Mouse (Mus musculus): ENCODE results near the gene Pcyt2. TPM values are rescaled to one million over a fixed set of nuclear protein-coding genes. Genes with fewer than 3 reads are reported as not detected.

The Pcyt2 gene
- polyA plus RNA-seq, 1 experiment = 1,029 TPM

- Histone ChIP-seq H3K27me3 (ENCODE audit: control insufficient read depth, insufficient read depth, low read length) (no peaks in the 10 kb centered on the region), H3K4me3 (ENCODE audit: low read depth, low read length) (no peak overlapping the region; the same call in 1 of the 2 replicates), H3K27ac (ENCODE audit: insufficient read depth, low read depth, low read length) (peak overlapping the region; percentile 94), H3K4me1 (ENCODE audit: control insufficient read depth, insufficient read depth, insufficient read length, low read length) (peaks cover 35% of the 10 kb centered on the region), H3K36me3 (ENCODE audit: control insufficient read depth, insufficient read depth, low read length) (peaks cover 27% of the 10 kb centered on the region)
- WGBS = 53% methylated on average over 3 of the region's 3 CpGs
- peak; percentile 72; the same call in 1 of the 2 replicates for TF ChIP-seq POLR2A (IDR thresholded peaks at IDR 0.05; ENCODE audit: low read depth, low read length)
- no peak for TF ChIP-seq CTCF (IDR thresholded peaks at IDR 0.05; ENCODE audit: extremely low read depth, insufficient read length, insufficient replicate concordance, low read depth, low read length)
Measured at GRCm38 (mm10) chr11:120576365-120576981, 41.3 kb downstream of the Pcyt2 start.

DNA sequence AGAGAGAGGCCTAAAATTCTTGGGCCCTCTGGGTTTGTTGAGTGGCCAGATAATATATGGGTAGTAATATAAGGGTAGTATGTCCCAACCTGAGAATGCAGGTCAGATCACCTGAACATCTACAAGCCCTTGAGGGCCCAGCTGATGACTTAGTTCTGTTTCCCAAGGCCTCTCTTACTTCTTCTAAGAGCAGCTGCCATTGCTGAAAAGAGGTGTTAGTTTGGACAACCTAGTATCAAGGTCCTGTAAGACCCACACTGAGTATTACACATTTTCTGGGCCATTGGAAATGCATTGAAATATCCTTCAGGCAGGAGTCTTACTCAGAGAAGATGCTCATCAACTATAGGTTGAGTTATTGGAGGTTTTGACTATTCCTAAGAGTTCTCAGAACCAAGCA, 41.8 kb downstream of the Pcyt2 start:
- Histone ChIP-seq H3K36me3 (ENCODE audit: control insufficient read depth, insufficient read depth, low read length) (peaks cover 32% of the 10 kb centered on the region), H3K27me3 (ENCODE audit: control insufficient read depth, insufficient read depth, low read length) (no peaks in the 10 kb centered on the region), H3K4me3 (ENCODE audit: low read depth, low read length) (no peak overlapping the region), H3K27ac (ENCODE audit: insufficient read depth, low read depth, low read length) (peak overlapping the region; percentile 94), H3K4me1 (ENCODE audit: control insufficient read depth, insufficient read depth, insufficient read length, low read length) (peaks cover 35% of the 10 kb centered on the region)
- TF ChIP-seq CTCF (IDR thresholded peaks at IDR 0.05; ENCODE audit: extremely low read depth, insufficient read length, insufficient replicate concordance, low read depth, low read length) (no peak), POLR2A (IDR thresholded peaks at IDR 0.05; ENCODE audit: low read depth, low read length) (no peak)

- no peak overlapping the region for H3K4me3 ChIP-seq (ENCODE audit: low read depth, low read length)
- peaks cover 41% of the 10 kb centered on the region for H3K36me3 ChIP-seq (ENCODE audit: control insufficient read depth, insufficient read depth, low read length)
- no peak overlapping the region for H3K27ac ChIP-seq (ENCODE audit: insufficient read depth, low read depth, low read length)
- peaks cover 37% of the 10 kb centered on the region for H3K4me1 ChIP-seq (ENCODE audit: control insufficient read depth, insufficient read depth, insufficient read length, low read length)
- TF ChIP-seq CTCF (IDR thresholded peaks at IDR 0.05; ENCODE audit: extremely low read depth, insufficient read length, insufficient replicate concordance, low read depth, low read length) = no peak
- TF ChIP-seq POLR2A (IDR thresholded peaks at IDR 0.05; ENCODE audit: low read depth, low read length) = no peak
- 89% methylated on average over 2 of the region's 2 CpGs for WGBS
- no peaks in the 10 kb centered on the region for H3K27me3 ChIP-seq (ENCODE audit: control insufficient read depth, insufficient read depth, low read length)
Measured at GRCm38 (mm10) chr11:120575046-120575445, 42.7 kb downstream of the Pcyt2 start.

DNA sequence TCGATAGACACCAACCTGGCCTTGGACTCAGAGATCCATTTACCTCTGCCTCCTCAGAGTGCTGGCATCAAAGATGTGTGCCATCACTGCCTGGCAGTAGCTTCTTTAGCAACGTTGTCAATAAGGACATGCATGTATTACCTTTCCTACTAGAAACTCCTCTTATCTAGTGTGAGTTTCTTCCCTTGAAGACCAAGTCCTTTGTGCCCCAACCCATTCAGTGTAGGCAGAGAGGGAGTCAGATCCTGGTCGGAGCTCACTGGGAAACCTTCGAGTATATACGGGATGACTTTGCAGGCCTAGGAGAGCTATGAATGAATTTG, 43.5 kb downstream of the Pcyt2 start:
- TF ChIP-seq CTCF (IDR thresholded peaks at IDR 0.05; ENCODE audit: extremely low read depth, insufficient read length, insufficient replicate concordance, low read depth, low read length) = no peak
- TF ChIP-seq POLR2A (IDR thresholded peaks at IDR 0.05; ENCODE audit: low read depth, low read length) = no peak
- no peaks in the 10 kb centered on the region for H3K27me3 ChIP-seq (ENCODE audit: control insufficient read depth, insufficient read depth, low read length)
- peaks cover 37% of the 10 kb centered on the region for H3K36me3 ChIP-seq (ENCODE audit: control insufficient read depth, insufficient read depth, low read length)
- H3K4me1 ChIP-seq (ENCODE audit: control insufficient read depth, insufficient read depth, insufficient read length, low read length) = peaks cover 34% of the 10 kb centered on the region
- no peak overlapping the region; the same call in 1 of the 2 replicates for H3K4me3 ChIP-seq (ENCODE audit: low read depth, low read length)
- H3K27ac ChIP-seq (ENCODE audit: insufficient read depth, low read depth, low read length) = peak overlapping the region; percentile 10; the same call in 1 of the 2 replicates
- 31% methylated on average over 5 of the region's 5 CpGs for WGBS

GRCm38 (mm10) chr11:120573585-120574277, 44.0 kb downstream of the Pcyt2 start:
- Histone ChIP-seq H3K4me1 (ENCODE audit: control insufficient read depth, insufficient read depth, insufficient read length, low read length) (peaks cover 29% of the 10 kb centered on the region), H3K4me3 (ENCODE audit: low read depth, low read length) (peak overlapping the region; percentile 74), H3K36me3 (ENCODE audit: control insufficient read depth, insufficient read depth, low read length) (peaks cover 34% of the 10 kb centered on the region), H3K27me3 (ENCODE audit: control insufficient read depth, insufficient read depth, low read length) (no peaks in the 10 kb centered on the region), H3K27ac (ENCODE audit: insufficient read depth, low read depth, low read length) (peak overlapping the region; percentile 92)
- under 1% methylated on average over 23 of the region's 23 CpGs for WGBS
- TF ChIP-seq POLR2A (IDR thresholded peaks at IDR 0.05; ENCODE audit: low read depth, low read length) (no peak), CTCF (IDR thresholded peaks at IDR 0.05; ENCODE audit: extremely low read depth, insufficient read length, insufficient replicate concordance, low read depth, low read length) (no peak)

DNA sequence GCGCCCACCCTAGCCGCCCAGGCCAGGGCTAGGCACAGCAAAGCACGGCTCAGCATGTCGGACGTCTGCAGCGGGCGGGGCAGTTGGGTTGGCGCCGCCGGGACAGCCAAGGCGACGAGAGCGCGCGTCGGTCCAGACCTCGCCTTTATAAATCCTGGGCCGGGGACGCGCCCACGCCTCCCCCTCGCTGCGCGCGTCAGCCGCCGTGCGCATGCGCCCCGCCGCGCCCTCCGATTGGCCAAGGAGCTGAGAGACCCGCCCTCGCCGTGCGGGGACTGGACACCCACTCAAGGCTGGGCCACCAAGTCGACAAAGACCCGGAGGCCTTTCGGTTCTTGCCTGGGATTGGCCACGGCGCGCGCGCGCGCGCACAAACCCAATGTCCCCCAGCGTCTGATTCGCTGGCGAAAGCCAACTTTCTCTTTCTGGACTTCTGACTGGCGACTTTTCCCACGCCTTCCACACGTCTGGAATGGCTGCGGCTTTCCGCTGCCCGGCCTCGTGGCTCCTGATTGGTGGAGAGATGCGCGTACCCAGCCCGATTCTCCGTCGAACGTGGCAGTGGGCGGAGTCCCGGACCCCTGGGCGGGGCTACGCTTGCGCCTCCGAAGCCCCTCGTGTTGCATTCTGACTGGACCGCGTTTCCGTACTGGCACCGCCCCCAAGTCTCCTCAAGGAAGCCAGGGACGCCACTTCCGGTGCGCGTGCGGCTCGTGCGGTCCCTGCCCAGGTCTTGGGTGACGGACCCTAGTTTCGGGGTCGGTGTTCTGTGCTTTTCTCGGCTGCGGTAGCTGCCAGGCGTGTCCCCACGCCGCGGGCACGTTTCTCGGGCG, 44.8 kb downstream of the Pcyt2 start, which contains the start of gene P4hb:
P4hb (minus strand) TSS at position 502 of the 833 bp plus-strand sequence.
- Histone ChIP-seq H3K4me3 (ENCODE audit: low read depth, low read length) (peak within 1 kb of the TSS; percentile 74), H3K4me1 (ENCODE audit: control insufficient read depth, insufficient read depth, insufficient read length, low read length) (peaks cover 21% of the 10 kb centered on the region), H3K36me3 (ENCODE audit: control insufficient read depth, insufficient read depth, low read length) (peaks cover 34% of the 10 kb centered on the region), H3K27me3 (ENCODE audit: control insufficient read depth, insufficient read depth, low read length) (no peaks in the 10 kb centered on the region), H3K27ac (ENCODE audit: insufficient read depth, low read depth, low read length) (peak within 1 kb of the TSS; percentile 92)
- WGBS = under 1% methylated on average over 94 of the region's 94 CpGs
- TF ChIP-seq POLR2A (IDR thresholded peaks at IDR 0.05; ENCODE audit: low read depth, low read length) = peak; percentile 92
- TF ChIP-seq CTCF (IDR thresholded peaks at IDR 0.05; ENCODE audit: extremely low read depth, insufficient read length, insufficient replicate concordance, low read depth, low read length) = no peak

- no peak for TF ChIP-seq CTCF (IDR thresholded peaks at IDR 0.05; ENCODE audit: extremely low read depth, insufficient read length, insufficient replicate concordance, low read depth, low read length)
- no peak for TF ChIP-seq POLR2A (IDR thresholded peaks at IDR 0.05; ENCODE audit: low read depth, low read length)
- under 1% methylated on average over 24 of the region's 24 CpGs for WGBS
- Histone ChIP-seq H3K36me3 (ENCODE audit: control insufficient read depth, insufficient read depth, low read length) (peaks cover 34% of the 10 kb centered on the region), H3K4me1 (ENCODE audit: control insufficient read depth, insufficient read depth, insufficient read length, low read length) (peaks cover 19% of the 10 kb centered on the region; the same call in 1 of the 2 replicates), H3K27me3 (ENCODE audit: control insufficient read depth, insufficient read depth, low read length) (no peaks in the 10 kb centered on the region), H3K4me3 (ENCODE audit: low read depth, low read length) (peak overlapping the region; percentile 70), H3K27ac (ENCODE audit: insufficient read depth, low read depth, low read length) (peak overlapping the region; percentile 90)
Measured at GRCm38 (mm10) chr11:120572417-120572751, 45.4 kb downstream of the Pcyt2 start.

All from small intestine, adult 2 months (tissue).